Mouse (Mus musculus): ENCODE results near the gene Sipa1l1.

Sipa1l1 gene

DNA sequence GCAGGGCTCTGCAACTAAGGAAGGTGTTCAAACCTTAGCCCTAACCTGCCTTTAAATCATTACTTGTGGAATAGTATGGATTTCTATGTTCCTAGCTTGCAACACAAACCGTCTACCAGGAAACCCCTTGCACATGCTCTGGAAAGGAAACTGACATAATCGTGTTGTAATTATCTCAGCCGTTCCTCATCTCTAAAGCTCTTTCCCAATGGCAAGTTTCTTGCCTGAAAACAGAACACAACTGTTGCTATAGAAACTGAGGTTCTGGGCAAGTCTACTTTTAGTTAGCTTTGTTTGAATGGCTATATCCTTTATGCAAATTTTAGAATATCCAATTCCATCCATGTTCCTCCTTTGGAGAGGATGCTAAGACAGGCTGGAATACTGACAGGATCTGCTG is 217.9 kb downstream of the Sipa1l1 start:
- no peak for DNase-seq (ENCODE audit: low spot score)

- DNase-seq (ENCODE audit: low spot score) = no peak
These were observed 218.5 kb downstream of the Sipa1l1 start for GRCm38 (mm10) chr12:82387647-82388046.

DNA sequence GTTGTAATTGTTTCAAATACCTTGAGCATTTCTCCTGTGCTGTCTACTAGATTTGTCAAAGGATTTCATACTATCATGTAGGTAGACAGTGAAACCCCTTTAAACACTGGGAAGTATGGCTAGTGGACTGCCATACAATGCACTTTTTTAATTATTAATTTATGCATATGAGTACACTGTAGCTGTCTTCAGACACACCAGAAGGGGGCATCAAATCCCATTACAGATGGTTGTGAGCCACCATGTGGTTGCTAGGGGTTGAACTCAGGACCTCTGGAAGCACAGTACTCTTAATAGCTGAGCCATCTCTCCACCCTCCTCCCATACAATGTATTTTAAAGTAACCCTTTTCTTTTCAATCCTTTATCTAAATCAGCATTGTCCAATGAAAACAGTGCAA is 219.0 kb downstream of the Sipa1l1 start:
- no peak for DNase-seq (ENCODE audit: low spot score)

DNA sequence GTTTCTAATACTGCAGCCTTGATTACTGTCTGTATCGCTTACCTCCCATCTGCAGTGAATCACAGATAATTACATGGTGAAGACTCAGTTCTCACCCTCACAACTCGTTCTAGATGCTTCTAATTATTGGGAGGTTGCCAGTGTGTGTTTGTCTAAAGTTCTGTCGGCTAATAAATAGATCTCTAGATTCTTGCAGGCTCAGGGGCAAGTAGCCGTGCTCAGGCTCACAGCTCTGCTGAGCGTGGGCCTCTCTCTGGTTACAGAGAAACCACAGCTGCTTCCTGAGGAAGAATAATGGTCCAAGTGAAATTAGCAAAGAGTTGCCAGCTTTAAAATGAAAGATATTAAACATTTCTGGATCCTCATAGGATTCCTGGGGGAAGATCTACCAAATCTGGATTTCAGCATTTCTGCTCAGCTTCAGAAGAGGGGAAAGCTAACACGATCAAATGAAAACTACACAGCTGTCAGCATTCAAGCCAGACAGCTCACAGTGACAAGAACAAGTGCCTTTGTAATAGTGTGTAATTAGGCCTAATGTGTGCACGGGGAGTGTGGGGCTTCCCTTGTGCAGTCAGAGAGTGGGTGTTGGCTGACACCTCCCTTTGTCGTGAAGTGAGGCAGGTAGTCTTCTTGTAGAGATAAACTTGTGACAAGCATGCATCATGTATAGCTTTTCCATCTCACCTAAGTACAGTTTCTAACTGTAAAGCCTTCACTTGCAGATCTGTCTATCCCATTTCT is 225.2 kb downstream of the Sipa1l1 start:
- no peak for DNase-seq (ENCODE audit: low spot score)

GRCm38 (mm10) chr12:82395194-82395593 is 226.1 kb downstream of the Sipa1l1 start:
- no peak for DNase-seq (ENCODE audit: low spot score)

DNA sequence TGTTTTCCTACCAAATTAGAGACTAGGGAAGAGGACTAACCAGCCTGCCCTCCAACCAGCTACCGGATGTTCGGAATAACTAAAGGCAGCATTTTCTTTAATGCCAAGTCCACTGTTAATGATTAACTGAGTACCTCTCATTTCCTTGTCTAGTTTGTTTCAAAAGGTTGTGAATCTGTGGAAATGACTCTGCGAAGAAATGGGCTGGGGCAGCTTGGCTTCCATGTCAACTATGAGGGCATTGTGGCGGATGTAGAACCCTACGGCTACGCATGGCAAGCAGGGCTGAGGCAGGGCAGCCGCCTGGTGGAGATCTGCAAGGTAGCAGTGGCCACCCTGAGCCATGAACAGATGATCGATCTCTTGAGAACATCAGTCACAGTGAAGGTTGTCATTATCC is 228.1 kb downstream of the Sipa1l1 start:
- DNase-seq (ENCODE audit: low spot score) = no peak

- DNase-seq (ENCODE audit: low spot score) = no peak
These were observed 228.6 kb downstream of the Sipa1l1 start for GRCm38 (mm10) chr12:82397751-82398150.

- no peak for DNase-seq (ENCODE audit: low spot score)
These were observed 229.8 kb downstream of the Sipa1l1 start for GRCm38 (mm10) chr12:82398926-82399325.

- no peak for DNase-seq (ENCODE audit: low spot score)
These were observed 231.0 kb downstream of the Sipa1l1 start for GRCm38 (mm10) chr12:82399971-82400720.

DNA sequence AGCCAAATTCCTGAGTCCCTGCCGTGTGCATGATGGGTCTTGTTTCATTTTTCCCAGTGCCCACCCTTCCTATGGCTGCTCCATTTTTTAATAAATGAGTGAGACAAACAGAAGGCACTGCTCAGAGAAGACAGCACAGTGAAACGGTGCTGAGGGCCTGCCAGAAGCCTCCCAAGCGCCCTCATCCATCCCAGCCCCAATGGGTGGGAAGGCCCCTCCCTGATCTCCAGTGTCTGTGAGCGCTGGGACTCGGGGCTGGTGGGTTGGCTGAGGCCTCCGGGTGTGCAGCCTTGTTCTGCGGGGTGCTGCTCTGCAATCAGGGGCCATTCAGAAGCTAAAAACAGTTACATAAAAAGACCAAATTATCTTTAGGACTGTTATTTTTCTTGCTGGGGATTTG is 231.7 kb downstream of the Sipa1l1 start:
- no peak for DNase-seq (ENCODE audit: low spot score)

- DNase-seq (ENCODE audit: low spot score) = no peak
These were observed 232.3 kb downstream of the Sipa1l1 start for GRCm38 (mm10) chr12:82401440-82401839.

- no peak for DNase-seq (ENCODE audit: low spot score)
These were observed 233.5 kb downstream of the Sipa1l1 start for GRCm38 (mm10) chr12:82402635-82403034.

GRCm38 (mm10) chr12:82407531-82408255 is 238.6 kb downstream of the Sipa1l1 start:
- DNase-seq (ENCODE audit: low spot score) = no peak

DNA sequence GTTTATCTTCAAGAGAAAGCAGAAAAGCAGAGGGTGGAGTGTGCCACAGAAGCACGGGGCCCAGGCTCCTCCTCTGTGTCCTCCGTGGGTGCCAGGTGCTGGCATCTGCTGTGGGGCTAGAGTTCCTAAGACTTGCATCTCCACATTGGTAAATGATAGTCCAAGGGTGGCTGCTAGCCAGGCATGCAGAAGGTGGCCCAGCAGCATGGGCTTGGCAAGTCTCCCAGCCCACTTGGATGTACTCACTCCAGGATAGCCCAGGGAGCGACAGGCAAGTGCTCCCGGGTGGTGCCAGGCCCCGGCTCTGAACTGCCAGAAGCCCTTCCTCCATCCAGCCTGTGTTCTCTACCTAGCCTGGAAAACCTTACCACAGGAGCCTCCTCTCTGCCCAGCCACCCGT is 239.4 kb downstream of the Sipa1l1 start:
- DNase-seq (ENCODE audit: low spot score) = no peak

DNA sequence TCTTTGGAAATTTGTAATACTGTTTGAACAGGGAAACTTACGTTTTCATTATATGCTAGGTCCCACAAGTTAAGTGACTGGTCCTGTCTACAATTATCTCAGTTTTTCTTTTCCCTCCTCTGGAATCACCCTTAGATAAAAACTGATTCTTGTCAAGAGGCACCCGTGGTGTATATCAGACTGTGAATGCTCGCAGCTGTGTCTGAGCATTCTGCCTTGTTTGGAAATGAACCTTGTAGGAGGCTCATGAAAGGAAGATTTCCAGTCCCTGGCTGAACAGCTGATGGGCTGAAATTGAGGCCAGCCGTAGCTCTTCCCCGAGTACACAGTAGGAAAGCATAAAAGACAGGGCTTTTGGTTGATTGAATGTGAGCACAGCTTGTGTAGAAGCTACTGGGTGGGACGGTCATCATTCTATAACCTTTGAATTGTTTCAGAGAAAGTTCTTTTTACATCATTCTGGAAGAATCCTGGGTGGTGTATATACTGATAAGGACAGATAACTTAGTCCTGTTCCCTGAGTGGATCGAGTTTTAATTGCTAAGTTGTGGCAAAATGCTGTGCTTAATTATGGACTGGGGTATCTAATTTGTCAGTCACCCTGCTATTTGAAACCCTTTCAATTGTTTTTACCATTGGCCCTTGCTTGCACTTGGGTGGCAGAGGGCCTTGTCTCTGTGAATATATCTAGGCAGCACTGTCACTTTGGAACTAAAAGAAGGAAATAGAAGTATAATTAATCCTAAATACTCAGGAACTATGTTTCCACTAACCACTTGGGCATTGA is 240.8 kb downstream of the Sipa1l1 start:
- no peak for DNase-seq (ENCODE audit: low spot score)

GRCm38 (mm10) chr12:82412291-82413032 is 243.3 kb downstream of the Sipa1l1 start:
- DNase-seq (ENCODE audit: low spot score) = no peak

- DNase-seq (ENCODE audit: low spot score) = no peak
These were observed 246.7 kb downstream of the Sipa1l1 start for GRCm38 (mm10) chr12:82415690-82416364.

DNA sequence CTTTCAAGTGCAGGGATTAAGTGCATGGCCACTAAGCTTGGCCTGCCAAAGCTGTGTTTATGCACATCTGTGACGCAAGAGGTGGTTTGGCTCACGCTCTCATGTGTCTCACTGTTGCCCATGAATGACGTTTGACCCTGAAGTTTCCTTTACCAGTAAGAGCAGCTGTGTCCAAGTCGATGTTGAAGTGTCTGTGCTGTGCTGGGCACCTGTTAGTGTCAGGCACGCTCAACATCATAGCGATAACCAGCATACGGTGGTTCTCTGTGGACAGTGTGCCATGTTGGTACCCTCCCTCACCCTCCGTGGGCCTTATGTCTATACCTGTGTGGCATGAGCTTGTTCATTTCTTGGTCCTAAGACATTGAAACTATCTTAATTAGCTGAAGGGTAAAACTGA is 249.9 kb downstream of the Sipa1l1 start:
- no peak for DNase-seq (ENCODE audit: low spot score)

GRCm38 (mm10) chr12:82424783-82425182 is 255.7 kb downstream of the Sipa1l1 start:
- no peak for DNase-seq (ENCODE audit: low spot score)

DNA sequence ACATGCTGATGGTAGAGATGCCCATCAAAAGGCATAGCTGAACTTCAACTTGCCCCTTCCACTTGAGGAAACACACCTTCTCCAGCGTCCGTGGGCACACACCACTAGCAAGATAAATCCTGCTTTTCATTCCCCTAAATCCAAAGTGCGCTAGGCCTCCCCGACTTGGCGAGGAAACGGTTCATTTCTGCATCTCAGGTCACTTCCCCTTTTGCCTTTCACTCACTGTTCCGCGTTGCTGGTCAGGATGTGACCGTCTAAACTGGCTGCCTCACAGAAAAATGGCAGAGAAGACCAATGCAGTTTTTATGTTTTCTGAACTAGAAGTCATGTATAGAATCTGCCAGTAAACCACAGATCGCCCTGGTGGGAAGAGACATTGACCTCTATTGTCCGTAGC is 256.7 kb downstream of the Sipa1l1 start:
- DNase-seq (ENCODE audit: low spot score) = no peak

- no peak for DNase-seq (ENCODE audit: low spot score)
These were observed 258.3 kb downstream of the Sipa1l1 start for GRCm38 (mm10) chr12:82427416-82427815.

Data from c-Kit-positive CD71-positive TER-119-positive erythroid progenitor cells, embryonic 14.5 days (primary cell).